10 mouse cellular contexts compared by ENCODE assay signal in the genomic region with DNA sequence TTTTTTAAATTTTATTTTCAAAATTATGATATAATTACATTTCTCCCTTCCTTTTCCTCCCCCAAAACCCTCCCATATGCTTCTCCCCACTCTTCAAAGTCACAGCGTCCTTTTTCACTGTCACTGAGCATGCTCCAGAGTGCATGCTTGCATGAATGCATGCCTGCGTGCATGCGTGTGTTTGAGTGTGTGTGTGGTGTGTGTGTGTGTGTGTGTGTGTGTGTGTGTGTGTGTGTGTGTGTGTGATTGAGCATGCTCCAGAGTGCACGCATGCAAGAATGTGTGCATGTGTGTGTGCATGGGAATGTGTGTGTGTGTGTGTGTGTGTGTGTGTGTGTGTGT.
DNase-seq lines count a peak whose midpoint lies in the region; ATAC-seq and TF ChIP-seq lines count a peak whose summit lies in the region.
"Had no signal": no experiment of that assay in that cellular context is flagged by ENCODE, and none has a peak within 500 bp of the region (broad histone marks: within the 10 kb centered on the region; RNA-seq: fewer than 3 reads in every experiment).

No protein-coding gene starts in this region.

- 79% methylated on average over 4 of the region's 4 CpGs for WGBS in heart, embryonic 11.5 days (ENCODE audit: insufficient replicate concordance)
- WGBS in embryonic facial prominence, embryonic 14.5 days, result 72% methylated on average over 4 of the region's 4 CpGs
- WGBS in liver, postnatal 0 days (ENCODE audit: insufficient replicate concordance), result 69% methylated on average over 4 of the region's 4 CpGs
- 92% methylated on average over 4 of the region's 4 CpGs for WGBS in forebrain, embryonic 11.5 days

- H3K27ac ChIP-seq in heart, embryonic 11.5 days (ENCODE audit: low read depth, low read length), result no peak overlapping the region
- H3K27ac ChIP-seq in embryonic facial prominence, embryonic 14.5 days (replicated peaks; ENCODE audit: low read depth, low read length), result no peak overlapping the region
- no peak overlapping the region for H3K27ac ChIP-seq in liver, postnatal 0 days (ENCODE audit: low read depth)
- H3K27ac ChIP-seq in forebrain, embryonic 11.5 days (ENCODE audit: low read depth, low read length), result no peak overlapping the region

- TF ChIP-seq EP300 in liver, postnatal 0 days (IDR thresholded peaks at IDR 0.05; ENCODE audit: low read depth), result no peak

- DNase-seq in heart, postnatal 4 days, result no peak
- DNase-seq in kidney, postnatal 14 days, result peak; percentile 6
- no peak for DNase-seq in kidney, postnatal 10 days
- DNase-seq in embryonic facial prominence, embryonic 14.5 days (ENCODE audit: low spot score), result no peak
- no peak for DNase-seq in liver, postnatal 0 days
- DNase-seq in forebrain, embryonic 11.5 days (ENCODE audit: low spot score), result no peak
- no peak for DNase-seq in gastrocnemius, postnatal 4 days (ENCODE audit: low spot score in 2 of 2)
- DNase-seq: cerebellum, postnatal 10 days; thymus, postnatal 14 days had no signal

- H3K4me1 ChIP-seq in heart, embryonic 11.5 days (ENCODE audit: control insufficient read depth, insufficient read depth, low read length), result no peaks in the 10 kb centered on the region
- H3K4me1 ChIP-seq in embryonic facial prominence, embryonic 14.5 days (ENCODE audit: control insufficient read depth, insufficient read depth, low read length), result no peaks in the 10 kb centered on the region
- no peaks in the 10 kb centered on the region; the same call in 1 of the 2 replicates for H3K4me1 ChIP-seq in liver, postnatal 0 days (ENCODE audit: insufficient read depth)
- H3K4me1 ChIP-seq in forebrain, embryonic 11.5 days (replicated peaks; ENCODE audit: control insufficient read depth, insufficient read depth, low read length), result no peaks in the 10 kb centered on the region

- no peaks in the 10 kb centered on the region for H3K9me3 ChIP-seq in heart, embryonic 11.5 days (replicated peaks; ENCODE audit: control insufficient read depth, low read length)
- H3K9me3 ChIP-seq in embryonic facial prominence, embryonic 14.5 days (ENCODE audit: control insufficient read depth, low read length), result no peaks in the 10 kb centered on the region
- H3K9me3 ChIP-seq in liver, postnatal 0 days (ENCODE audit: low read length), result no peaks in the 10 kb centered on the region
- no peaks in the 10 kb centered on the region for H3K9me3 ChIP-seq in forebrain, embryonic 11.5 days (ENCODE audit: control insufficient read depth, low read length)

- no peaks in the 10 kb centered on the region for H3K27me3 ChIP-seq in heart, embryonic 11.5 days (ENCODE audit: control insufficient read depth, insufficient read depth, low read length)
- H3K27me3 ChIP-seq in embryonic facial prominence, embryonic 14.5 days (replicated peaks; ENCODE audit: control insufficient read depth, insufficient read depth, low read length), result no peaks in the 10 kb centered on the region
- H3K27me3 ChIP-seq in liver, postnatal 0 days (ENCODE audit: insufficient read depth, low read length), result no peaks in the 10 kb centered on the region
- H3K27me3 ChIP-seq in forebrain, embryonic 11.5 days (ENCODE audit: control insufficient read depth, insufficient read depth, low read length), result no peaks in the 10 kb centered on the region; the same call in 1 of the 2 replicates

- ATAC-seq in heart, embryonic 11.5 days (replicated peaks; ENCODE audit: insufficient number of reproducible peaks, low FRiP score, low TSS enrichment), result no peak
- ATAC-seq in embryonic facial prominence, embryonic 14.5 days (ENCODE audit: low read depth), result no peak
- no peak for ATAC-seq in liver, postnatal 0 days
- no peak for ATAC-seq in forebrain, embryonic 11.5 days (replicated peaks; ENCODE audit: low FRiP score)

- no peak for TF ChIP-seq CTCF in liver, postnatal 0 days (IDR thresholded peaks at IDR 0.05; ENCODE audit: low read depth)

- H3K36me3 ChIP-seq in heart, embryonic 11.5 days (ENCODE audit: control insufficient read depth, insufficient read depth, low read length), result no peaks in the 10 kb centered on the region
- no peaks in the 10 kb centered on the region for H3K36me3 ChIP-seq in embryonic facial prominence, embryonic 14.5 days (ENCODE audit: control insufficient read depth, insufficient read depth, low read length)
- no peaks in the 10 kb centered on the region for H3K36me3 ChIP-seq in liver, postnatal 0 days (replicated peaks; ENCODE audit: insufficient read depth, low read length)
- no peaks in the 10 kb centered on the region for H3K36me3 ChIP-seq in forebrain, embryonic 11.5 days (ENCODE audit: control insufficient read depth, insufficient read depth, low read length)

- H3K4me2 ChIP-seq in heart, embryonic 11.5 days, result peak overlapping the region; percentile 58
- peak overlapping the region; percentile 64 for H3K4me2 ChIP-seq in embryonic facial prominence, embryonic 14.5 days (ENCODE audit: low read depth, low read length)
- peak overlapping the region; percentile 64 for H3K4me2 ChIP-seq in liver, postnatal 0 days (ENCODE audit: low read depth, low read length)
- no peak overlapping the region for H3K4me2 ChIP-seq in forebrain, embryonic 11.5 days (ENCODE audit: low read depth, low read length, severe bottlenecking)

- H3K9ac ChIP-seq in heart, embryonic 11.5 days (ENCODE audit: low read depth, low read length), result no peak overlapping the region
- H3K9ac ChIP-seq in embryonic facial prominence, embryonic 14.5 days (ENCODE audit: low read depth, low read length), result peak overlapping the region; percentile 62; the same call in 1 of the 2 replicates
- no peak overlapping the region for H3K9ac ChIP-seq in liver, postnatal 0 days (replicated peaks)
- no peak overlapping the region for H3K9ac ChIP-seq in forebrain, embryonic 11.5 days (ENCODE audit: low read length)

- no peak overlapping the region; the same call in 1 of the 2 replicates for H3K4me3 ChIP-seq in heart, embryonic 11.5 days (ENCODE audit: low read depth, low read length)
- H3K4me3 ChIP-seq in embryonic facial prominence, embryonic 14.5 days (ENCODE audit: low read depth, low read length), result peak overlapping the region; percentile 43
- 0 out of 2 replicates have a peak overlapping the region, but pooled peaks have one; percentile 41 for H3K4me3 ChIP-seq in liver, postnatal 0 days (ENCODE audit: low read depth, low read length)
- no peak overlapping the region for H3K4me3 ChIP-seq in forebrain, embryonic 11.5 days (ENCODE audit: low read depth, low read length)

Comparison
In these comparisons a context has a peak if more than half of its experiments do, and no peak if none do; other contexts are left out.
1. H3K4me3 ChIP-seq: peak in embryonic facial prominence, embryonic 14.5 days (single experiment) and liver, postnatal 0 days (single experiment); none in heart, embryonic 11.5 days (single experiment) and forebrain, embryonic 11.5 days (single experiment).